Mouse (Mus musculus) bone marrow, adult 2 months (tissue): ENCODE results near the gene Trim11.

ENCODE experiments used
- CTCF ChIP-seq: fragments of 200-500 bp; IDR thresholded peaks from 2 replicates; pipeline ENCODE4 v1.5.1; 2011; ENCODE audit warnings: low read length, control low read depth; ENCODE audit not compliant: control insufficient read depth, insufficient read depth
- POLR2A ChIP-seq: fragments of 200-500 bp; IDR thresholded peaks from 2 replicates; pipeline ENCODE4 v1.6.1; 2011; ENCODE audit warnings: low read depth, mild to moderate bottlenecking, control low read depth, low read length, borderline replicate concordance; ENCODE audit not compliant: control insufficient read depth

GRCm38 (mm10) chr11:58983691-58984341 lies 5.9 kb downstream of the Trim11 start:
- no peak for TF ChIP-seq POLR2A
- no peak for TF ChIP-seq CTCF
